Mouse (Mus musculus): ENCODE data around the gene Mb21d2. TPM values are rescaled to one million over a fixed set of nuclear protein-coding genes. Genes with fewer than 3 reads are reported as not detected.

Gene Mb21d2
- total RNA-seq, 2 experiments from 2014 or later = 9.7 to 11.4 TPM

DNA sequence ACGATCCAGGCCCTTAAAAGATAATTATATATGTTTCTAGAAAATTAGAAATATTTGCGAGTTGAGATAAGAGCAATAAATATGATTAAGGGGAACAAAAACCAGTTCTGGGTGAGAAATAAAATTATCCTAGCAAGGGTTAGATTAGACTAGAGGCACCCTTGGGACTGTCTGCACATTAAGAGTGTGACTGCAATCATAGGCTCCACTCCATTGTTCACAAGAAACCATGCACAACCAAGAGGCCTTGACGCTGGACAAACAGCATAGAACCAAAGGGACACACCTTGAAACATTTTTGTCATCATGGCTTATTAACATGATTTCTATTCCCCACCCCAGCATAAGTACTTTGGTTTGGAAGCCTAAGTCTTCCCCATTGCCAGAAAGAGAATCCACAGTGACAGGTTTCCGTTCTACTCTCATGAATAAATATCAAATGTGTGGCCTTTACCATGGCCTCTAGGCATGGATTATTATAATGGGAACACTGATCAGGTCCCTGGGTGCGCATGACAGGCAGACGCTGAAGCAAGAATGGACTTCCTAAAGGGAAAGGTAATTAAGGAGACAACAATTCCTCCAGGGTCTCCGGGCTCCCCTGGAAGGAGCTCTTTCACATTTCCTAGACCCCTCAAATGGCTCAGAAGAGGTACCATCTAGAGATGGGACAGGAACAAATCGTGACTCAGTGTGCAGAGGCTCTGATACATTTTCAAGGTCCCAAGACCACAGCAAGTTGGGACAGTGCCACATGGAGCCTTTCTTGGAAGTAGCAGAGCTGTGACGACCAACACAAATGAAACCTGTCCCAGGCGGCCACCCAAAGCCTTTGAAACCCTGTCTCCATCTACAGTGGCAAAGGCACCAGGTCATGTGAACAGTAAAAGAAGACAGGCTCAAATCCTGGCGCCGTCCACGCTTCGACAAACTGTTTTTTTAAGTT lies 26.6 kb downstream of the Mb21d2 start:
- DNase-seq = peak; percentile 54

GRCm38 (mm10) chr16:28899161-28899540 lies 30.3 kb downstream of the Mb21d2 start:
- DNase-seq = no peak

DNA sequence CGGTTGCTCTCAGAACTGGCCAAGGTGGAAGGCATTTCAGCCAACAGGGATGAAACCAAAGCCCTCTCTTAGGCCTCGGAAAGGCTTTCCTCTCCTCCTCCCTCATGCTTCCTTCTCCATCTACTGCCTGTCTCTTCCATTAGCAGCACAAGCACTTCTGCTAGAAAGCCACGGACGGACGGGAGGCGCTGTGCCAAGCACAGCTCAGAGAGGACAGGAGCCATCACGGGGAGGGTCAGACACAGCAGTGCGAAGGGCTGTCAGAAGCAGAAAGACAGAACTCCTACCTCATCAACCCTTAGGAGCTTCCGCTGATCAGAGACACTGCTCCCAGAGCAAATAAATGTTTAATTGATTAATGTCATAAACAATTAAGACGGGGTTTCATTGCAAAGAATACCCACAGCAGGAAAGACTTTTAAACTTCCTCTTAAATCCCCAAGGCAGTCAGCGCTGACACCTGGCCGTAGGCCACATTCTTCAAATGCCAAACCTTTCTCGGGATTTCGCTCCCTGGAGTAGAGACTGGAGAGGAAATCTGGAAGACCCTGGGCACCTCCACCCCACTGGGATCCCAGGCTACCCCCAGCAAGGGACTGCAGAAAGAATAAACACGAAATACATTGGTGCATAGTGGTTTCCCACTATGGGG lies 30.8 kb downstream of the Mb21d2 start:
- DNase-seq = no peak

DNA sequence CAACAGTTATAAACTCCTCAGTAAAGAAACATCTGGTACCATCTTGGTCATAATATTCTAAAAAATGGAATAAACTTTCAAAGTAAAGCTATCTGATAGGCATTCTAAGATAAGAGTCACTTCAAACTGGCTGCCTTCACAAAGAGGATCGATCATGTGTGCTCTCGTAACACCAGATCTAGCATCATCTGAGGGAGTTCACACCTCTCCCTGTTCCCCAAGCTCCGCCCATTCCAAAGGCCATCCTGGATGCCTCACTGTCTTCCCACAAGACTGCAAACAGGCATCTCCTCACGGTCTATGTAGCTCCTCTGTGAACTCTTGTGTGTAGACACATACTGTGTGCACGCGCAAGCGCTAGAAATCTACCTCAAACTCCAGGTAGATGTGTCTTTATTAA lies 32.9 kb downstream of the Mb21d2 start:
- no peak for DNase-seq

GRCm38 (mm10) chr16:28894872-28895271 lies 34.6 kb downstream of the Mb21d2 start:
- no peak for DNase-seq

DNA sequence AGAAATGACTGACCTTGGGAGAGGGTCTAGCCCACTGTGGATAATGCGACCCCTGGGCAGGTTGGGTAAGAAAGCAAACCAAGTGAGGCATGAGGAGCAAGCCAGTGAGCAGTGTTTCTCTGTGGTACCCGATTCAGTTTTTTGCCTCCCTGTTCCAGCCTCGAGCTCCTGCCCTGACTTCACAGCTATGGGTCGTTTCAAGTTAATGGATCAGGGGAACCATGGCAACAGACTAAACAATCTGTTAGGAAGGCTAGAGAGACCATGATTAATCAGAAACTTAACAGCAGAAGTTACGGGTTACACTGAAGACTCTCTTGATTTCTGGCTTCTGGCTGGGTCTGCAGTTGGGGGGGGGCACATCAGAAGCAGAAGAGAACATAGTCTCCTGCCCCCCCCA lies 36.2 kb downstream of the Mb21d2 start:
- no peak for DNase-seq

DNA sequence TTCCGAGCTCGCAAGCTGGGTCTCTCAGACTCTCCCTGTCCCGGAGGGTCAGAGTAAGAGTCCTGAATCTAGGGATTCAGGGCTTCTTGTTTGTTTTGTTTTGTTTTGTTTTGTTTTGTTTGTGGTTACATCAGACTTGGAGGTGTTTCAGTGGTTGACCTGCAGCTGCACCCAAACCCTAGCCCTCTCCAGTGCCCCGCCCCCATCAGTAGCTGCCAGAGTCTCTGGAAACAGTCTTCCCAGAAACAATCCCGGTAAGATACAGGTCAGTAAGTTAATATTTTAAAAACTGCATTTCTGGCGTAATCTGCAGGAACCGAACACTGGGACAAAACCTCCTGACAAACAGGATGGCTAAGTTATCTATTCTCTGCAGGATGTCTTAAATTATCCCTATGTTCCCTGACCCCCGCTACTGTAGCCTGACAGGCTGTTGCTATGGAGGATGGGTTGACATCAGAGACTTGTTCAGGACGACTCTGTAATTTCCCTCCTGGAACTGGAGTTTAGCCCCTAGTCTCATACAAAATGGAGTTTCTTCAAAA lies 43.2 kb downstream of the Mb21d2 start:
- no peak for DNase-seq

DNA sequence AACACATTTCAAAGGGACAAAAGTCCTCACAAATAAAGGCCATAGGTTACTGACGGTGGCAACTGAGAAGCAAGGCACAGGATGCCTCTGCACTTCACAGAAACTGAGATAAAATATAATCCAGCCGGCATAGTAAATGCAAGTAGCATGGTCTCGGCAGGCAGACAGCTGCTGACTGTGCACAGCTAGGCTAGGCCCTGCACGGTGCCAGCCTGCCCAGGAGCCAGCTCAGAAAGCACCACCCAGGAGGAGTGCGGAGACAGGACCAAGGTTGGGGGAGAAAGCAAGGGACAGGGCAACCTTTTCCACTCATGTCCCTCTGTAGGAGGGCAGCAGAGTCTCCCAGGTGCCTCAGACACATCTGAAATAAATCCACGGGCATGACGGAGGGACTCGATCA lies 44.0 kb downstream of the Mb21d2 start:
- DNase-seq = no peak

- no peak for DNase-seq
Measured at GRCm38 (mm10) chr16:28884661-28885060, 44.8 kb downstream of the Mb21d2 start.

GRCm38 (mm10) chr16:28883649-28884048 lies 45.8 kb downstream of the Mb21d2 start:
- no peak for DNase-seq

DNA sequence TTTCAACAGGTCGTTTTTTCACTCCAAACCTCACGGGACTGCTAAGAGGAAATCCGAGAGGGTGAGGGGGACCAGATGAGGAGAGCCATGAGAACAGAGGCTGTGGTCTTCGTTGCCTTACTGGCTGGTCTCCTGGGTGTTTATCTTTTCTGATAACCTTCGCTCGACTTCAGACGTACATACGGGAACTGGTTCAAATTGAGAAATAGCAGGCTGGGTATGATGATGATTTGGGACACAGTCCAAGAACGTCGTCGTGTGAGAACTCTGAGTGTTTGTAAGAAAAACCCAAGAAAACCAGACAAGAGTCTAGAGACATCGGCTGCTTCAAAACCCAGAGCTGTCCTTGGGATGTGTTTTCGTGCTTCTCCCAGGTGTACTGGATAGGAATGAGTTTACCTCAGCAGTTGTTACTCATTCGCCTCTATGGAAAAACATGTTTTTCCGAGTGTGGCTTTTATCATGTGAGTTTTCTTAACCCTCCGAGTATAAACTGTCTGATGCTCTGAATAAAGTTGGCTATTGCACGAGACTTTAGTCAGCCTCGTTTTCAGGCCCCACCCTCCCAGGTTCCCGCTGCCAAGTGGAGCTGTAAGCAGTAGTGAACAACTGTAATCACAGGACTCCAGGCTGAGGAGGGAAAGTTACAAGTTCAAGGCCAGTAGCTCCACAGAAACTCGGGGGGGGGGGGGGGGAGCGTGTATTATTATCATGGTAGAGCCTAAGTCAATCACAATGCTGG lies 46.6 kb downstream of the Mb21d2 start:
- no peak for DNase-seq

DNA sequence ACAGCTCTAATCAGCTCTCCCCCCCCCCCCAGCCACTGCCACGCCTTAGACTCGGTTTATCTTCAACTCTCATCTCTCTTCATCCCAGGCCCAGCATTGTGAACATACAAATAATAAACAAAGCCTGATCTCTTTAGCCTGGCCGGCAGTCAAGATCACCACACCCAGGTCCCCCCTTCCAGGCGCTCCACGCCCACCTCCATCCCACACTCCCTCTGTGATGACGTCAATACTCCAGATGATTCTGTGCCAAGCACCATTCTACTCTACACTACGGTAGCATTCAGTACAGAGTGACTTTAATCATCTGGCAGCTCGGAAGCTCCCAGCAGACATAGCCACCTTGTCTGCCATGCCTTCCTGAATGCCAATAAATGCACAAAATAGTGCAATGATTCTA lies 47.7 kb downstream of the Mb21d2 start:
- peak; percentile 25 for DNase-seq

- peak; percentile 79 for DNase-seq
Measured at GRCm38 (mm10) chr16:28880756-28881155, 48.7 kb downstream of the Mb21d2 start.

DNA sequence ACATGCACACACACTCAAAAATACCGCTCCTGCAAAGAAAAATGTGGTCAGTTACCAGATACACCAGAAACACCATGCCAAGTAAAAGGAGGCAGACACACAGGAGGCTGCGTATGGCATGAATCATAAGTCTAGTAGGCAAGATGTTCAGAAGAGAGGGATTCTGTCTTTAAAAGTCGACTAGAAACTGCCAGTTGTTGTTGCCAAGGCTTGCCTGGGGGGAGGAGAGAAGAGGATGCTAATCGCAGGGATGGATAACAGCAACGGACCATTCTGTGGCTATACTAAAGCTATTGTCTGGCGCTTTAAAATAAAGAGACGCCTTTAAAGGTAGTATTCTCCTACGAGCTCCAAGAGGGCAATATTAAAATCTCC lies 49.2 kb downstream of the Mb21d2 start:
- no peak for DNase-seq

- DNase-seq = no peak
Measured at GRCm38 (mm10) chr16:28879636-28880306, 49.7 kb downstream of the Mb21d2 start.

DNA sequence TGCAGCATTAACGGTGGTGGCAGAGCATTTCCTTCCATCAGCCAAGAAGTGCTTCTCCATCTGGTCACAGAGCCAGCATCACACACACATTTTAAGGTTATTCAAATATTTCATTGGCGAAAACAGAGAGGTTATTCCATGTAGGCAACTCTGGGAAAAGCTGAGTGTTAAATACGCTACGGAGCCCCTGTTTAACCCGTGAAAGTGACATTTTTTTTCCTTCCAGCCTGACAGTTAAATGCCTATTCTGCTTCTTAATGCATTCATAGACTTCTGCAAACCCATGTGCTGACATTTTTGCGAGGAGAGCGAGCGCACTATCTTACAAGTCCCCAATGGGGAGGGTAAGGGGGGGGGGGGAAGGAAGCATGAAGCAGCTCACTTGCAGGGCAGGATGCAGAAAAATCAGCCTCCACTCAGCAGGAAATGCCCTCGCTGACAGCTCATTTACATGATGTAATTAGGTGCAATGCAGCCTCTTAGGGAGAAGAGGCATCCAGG lies 52.3 kb downstream of the Mb21d2 start:
- DNase-seq = no peak

DNA sequence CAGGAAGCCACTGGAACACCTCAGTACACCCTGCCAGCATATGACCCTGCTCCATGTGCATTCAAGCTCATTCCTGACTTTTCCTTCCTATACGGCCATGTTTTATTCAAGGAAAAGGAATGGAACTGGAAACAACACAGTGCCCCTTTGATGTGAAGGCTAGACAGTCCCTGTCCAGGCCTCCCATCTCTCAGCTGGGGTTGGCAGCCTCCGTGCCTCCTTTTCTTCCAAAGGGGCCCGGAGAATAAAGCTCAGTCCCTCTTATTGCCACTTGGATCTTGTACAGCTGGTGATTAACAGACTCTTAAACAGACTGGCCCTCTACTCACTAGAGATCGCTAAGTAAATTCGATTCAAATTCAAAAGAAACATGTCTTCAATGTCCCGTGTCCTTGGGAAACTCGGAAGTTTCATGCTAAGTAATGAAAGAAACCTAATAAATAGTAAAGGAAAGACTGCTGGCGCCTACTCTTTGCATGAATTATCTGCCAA lies 56.0 kb downstream of the Mb21d2 start:
- no peak for DNase-seq

GRCm38 (mm10) chr16:28870860-28871259 lies 58.6 kb downstream of the Mb21d2 start:
- DNase-seq = no peak

DNA sequence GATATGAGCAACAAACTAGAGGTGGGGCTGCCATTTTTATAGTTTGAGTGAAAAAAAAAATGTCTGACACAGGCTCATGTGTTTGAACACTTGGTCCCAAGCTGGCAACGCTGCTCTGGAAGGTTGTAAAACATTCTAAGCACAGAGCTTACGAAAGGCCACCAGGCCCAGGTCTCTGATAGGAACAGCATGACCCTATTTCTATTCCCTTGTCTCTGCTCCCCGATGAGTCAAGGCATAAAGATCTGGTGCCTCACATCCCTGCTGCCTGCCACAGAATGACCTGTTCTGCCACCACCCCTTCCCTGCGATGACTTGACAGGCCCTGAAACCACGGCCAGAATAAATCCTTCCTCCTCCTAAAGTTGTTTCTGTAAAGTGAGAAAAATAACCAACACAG lies 59.0 kb downstream of the Mb21d2 start:
- DNase-seq = no peak

GRCm38 (mm10) chr16:28868864-28869263 lies 60.6 kb downstream of the Mb21d2 start:
- DNase-seq = no peak

DNA sequence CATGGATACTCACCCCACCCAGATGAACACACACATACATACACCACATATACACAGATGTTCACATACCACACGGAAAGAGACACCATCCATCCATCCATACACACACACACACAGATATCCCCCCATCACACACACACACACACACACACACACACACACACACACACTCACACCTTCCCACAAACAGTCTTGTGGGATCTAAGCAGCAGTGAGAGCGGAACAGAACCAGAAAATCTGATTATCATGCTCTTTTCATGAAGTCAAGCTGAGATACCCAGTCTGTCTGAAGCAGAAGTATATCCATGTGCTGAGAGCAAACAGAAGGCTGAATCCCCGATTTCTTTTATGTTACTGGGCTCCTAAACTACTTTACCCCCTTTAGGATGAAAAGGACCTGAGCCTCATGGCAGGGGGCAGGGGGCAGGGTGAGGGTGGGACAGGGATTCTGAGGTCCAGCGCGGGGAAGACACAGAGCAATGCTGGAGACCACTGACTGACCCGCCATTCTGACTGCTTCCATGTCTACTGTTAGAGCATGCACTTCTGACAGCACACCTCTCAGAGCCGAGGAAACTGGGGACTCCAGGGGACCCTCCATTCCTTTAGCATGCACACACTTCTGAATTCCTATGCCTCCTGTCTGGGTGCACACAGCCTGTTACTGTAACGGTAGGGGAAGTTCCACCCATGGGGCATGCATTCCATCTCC lies 62.7 kb downstream of the Mb21d2 start:
- DNase-seq = no peak

Data from adrenal gland, postnatal 10 days (tissue).